Mouse (Mus musculus): ENCODE data around the gene Tceanc. TPM values are rescaled to one million over a fixed set of nuclear protein-coding genes. Genes with fewer than 3 reads are reported as not detected.

Tceanc gene
- polyA plus RNA-seq, 1 experiment from 2014 or later, result 5.9 TPM

GRCm38 (mm10) chrX:166478631-166479364 is 39.6 kb downstream of the Tceanc start:
- H3K36me3 ChIP-seq, result no peaks in the 10 kb centered on the region
- no peaks in the 10 kb centered on the region for H3K27me3 ChIP-seq (replicated peaks)

GRCm38 (mm10) chrX:166477393-166477792 is 41.0 kb downstream of the Tceanc start:
- ATAC-seq, result no peak
- WGBS, result 62% methylated on average over 6 of the region's 6 CpGs
- Histone ChIP-seq H3K9me3 (no peaks in the 10 kb centered on the region), H3K4me2 (replicated peaks) (peak overlapping the region; percentile 53), H3K27ac (no peak overlapping the region), H3K9ac (no peak overlapping the region), H3K36me3 (no peaks in the 10 kb centered on the region), H3K4me3 (replicated peaks) (no peak overlapping the region), H3K27me3 (replicated peaks) (no peaks in the 10 kb centered on the region), H3K4me1 (replicated peaks) (no peaks in the 10 kb centered on the region)

More at GRCm38 (mm10) chrX:166478631-166479364, 39.6 kb downstream of the Tceanc start:
- H3K4me2 ChIP-seq (replicated peaks), result peak overlapping the region; percentile 53
- peak overlapping the region; percentile 64 for H3K9ac ChIP-seq
- 20% methylated on average over 28 of the region's 28 CpGs for WGBS
- no peaks in the 10 kb centered on the region for H3K9me3 ChIP-seq
- no peaks in the 10 kb centered on the region for H3K4me1 ChIP-seq (replicated peaks)
- ATAC-seq, result peak; percentile 55
- H3K4me3 ChIP-seq (replicated peaks), result peak overlapping the region; percentile 54
- peak overlapping the region; percentile 75 for H3K27ac ChIP-seq

- Histone ChIP-seq H3K9me3 (no peaks in the 10 kb centered on the region), H3K36me3 (no peaks in the 10 kb centered on the region), H3K27me3 (replicated peaks) (no peaks in the 10 kb centered on the region), H3K27ac (no peak overlapping the region), H3K9ac (no peak overlapping the region), H3K4me1 (replicated peaks) (no peaks in the 10 kb centered on the region), H3K4me3 (replicated peaks) (no peak overlapping the region), H3K4me2 (replicated peaks) (no peak overlapping the region)
- WGBS, result 73% methylated on average over 6 of the region's 6 CpGs
- ATAC-seq, result peak; percentile 61
These were observed 45.8 kb downstream of the Tceanc start for GRCm38 (mm10) chrX:166472612-166473011.

GRCm38 (mm10) chrX:166468321-166468720 is 50.0 kb downstream of the Tceanc start:
- WGBS, result 92% methylated on average over 7 of the region's 7 CpGs
- Histone ChIP-seq H3K9me3 (no peaks in the 10 kb centered on the region), H3K27ac (no peak overlapping the region), H3K36me3 (no peaks in the 10 kb centered on the region), H3K4me3 (replicated peaks) (no peak overlapping the region), H3K27me3 (replicated peaks) (no peaks in the 10 kb centered on the region), H3K4me2 (replicated peaks) (no peak overlapping the region), H3K4me1 (replicated peaks) (no peaks in the 10 kb centered on the region), H3K9ac (no peak overlapping the region)
- no peak for ATAC-seq

- 95% methylated on average over 1 of the region's 1 CpGs for WGBS
- Histone ChIP-seq H3K4me2 (replicated peaks) (no peak overlapping the region), H3K9me3 (no peaks in the 10 kb centered on the region), H3K9ac (no peak overlapping the region), H3K4me1 (replicated peaks) (no peaks in the 10 kb centered on the region), H3K36me3 (no peaks in the 10 kb centered on the region), H3K4me3 (replicated peaks) (no peak overlapping the region), H3K27ac (no peak overlapping the region), H3K27me3 (replicated peaks) (no peaks in the 10 kb centered on the region)
- no peak for ATAC-seq
These were observed 62.8 kb downstream of the Tceanc start for GRCm38 (mm10) chrX:166455525-166455924.

- ATAC-seq, result no peak
- Histone ChIP-seq H3K36me3 (no peaks in the 10 kb centered on the region), H3K4me2 (replicated peaks) (no peak overlapping the region), H3K4me1 (replicated peaks) (no peaks in the 10 kb centered on the region), H3K9me3 (no peaks in the 10 kb centered on the region), H3K27ac (no peak overlapping the region), H3K9ac (no peak overlapping the region), H3K4me3 (replicated peaks) (no peak overlapping the region), H3K27me3 (replicated peaks) (no peaks in the 10 kb centered on the region)
- WGBS, result 68% methylated on average over 3 of the region's 3 CpGs
These were observed 64.0 kb downstream of the Tceanc start for GRCm38 (mm10) chrX:166454331-166454730.

- Histone ChIP-seq H3K9me3 (no peaks in the 10 kb centered on the region), H3K9ac (no peak overlapping the region), H3K27ac (no peak overlapping the region), H3K4me2 (replicated peaks) (no peak overlapping the region), H3K36me3 (no peaks in the 10 kb centered on the region), H3K27me3 (replicated peaks) (no peaks in the 10 kb centered on the region), H3K4me1 (replicated peaks) (no peaks in the 10 kb centered on the region), H3K4me3 (replicated peaks) (no peak overlapping the region)
- no peak for ATAC-seq
- WGBS, result 82% methylated on average over 6 of the region's 6 CpGs
These were observed 64.8 kb downstream of the Tceanc start for GRCm38 (mm10) chrX:166453532-166453931.

Other genes starting within 250 kb of the Tceanc start
- gene Trappc2, start 78.0 kb downstream of the Tceanc start, polyA plus RNA-seq (2015; fragmentation: Nextera tagmentation; extraction: Ambion mirVana), result 22.5 and 25.4 TPM in 2 replicates
- 4.8 and 5.8 TPM in 2 replicates for gene Ofd1, start 77.9 kb downstream of the Tceanc start, polyA plus RNA-seq (2015; fragmentation: Nextera tagmentation; extraction: Ambion mirVana)
- 61.0 and 67.4 TPM in 2 replicates for gene Rab9, start 38.7 kb downstream of the Tceanc start, polyA plus RNA-seq (2015; fragmentation: Nextera tagmentation; extraction: Ambion mirVana)
- 5.2 and 5.3 TPM in 2 replicates for gene Egfl6, start 67.2 kb upstream of the Tceanc start, polyA plus RNA-seq (2015; fragmentation: Nextera tagmentation; extraction: Ambion mirVana)

Measured in intestine, embryonic 15.5 days (tissue).